Mouse (Mus musculus): Measurements from ENCODE around the gene Themis2.

DNA sequence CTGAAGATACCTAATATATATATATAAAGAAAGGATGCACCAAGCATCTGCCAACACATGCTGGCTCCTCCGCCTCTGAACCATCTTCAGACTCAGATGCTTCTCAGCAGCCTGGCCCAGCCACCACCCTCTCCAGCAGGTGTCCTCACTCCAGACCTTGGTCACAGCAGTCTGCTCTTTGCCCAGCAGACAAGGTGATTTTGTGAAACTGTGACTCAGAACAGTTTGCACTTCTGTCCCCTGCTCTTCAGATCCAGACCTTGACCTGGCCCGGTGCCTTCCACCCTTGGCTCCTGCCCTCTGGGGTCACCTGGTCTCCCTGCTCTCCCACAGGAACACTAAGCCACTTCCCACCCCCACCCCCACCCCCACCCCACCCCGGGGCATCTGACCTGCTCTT is 60.3 kb downstream of the Themis2 start:
- no peak for TF ChIP-seq POLR2A (IDR thresholded peaks at IDR 0.05; ENCODE audit: insufficient read depth, low read depth, low read length)
- no peak for TF ChIP-seq CTCF (IDR thresholded peaks at IDR 0.05; ENCODE audit: insufficient read depth, low read depth, low read length)
